Mouse (Mus musculus): ENCODE results near the gene Tmtc2.

Tmtc2 gene

DNA sequence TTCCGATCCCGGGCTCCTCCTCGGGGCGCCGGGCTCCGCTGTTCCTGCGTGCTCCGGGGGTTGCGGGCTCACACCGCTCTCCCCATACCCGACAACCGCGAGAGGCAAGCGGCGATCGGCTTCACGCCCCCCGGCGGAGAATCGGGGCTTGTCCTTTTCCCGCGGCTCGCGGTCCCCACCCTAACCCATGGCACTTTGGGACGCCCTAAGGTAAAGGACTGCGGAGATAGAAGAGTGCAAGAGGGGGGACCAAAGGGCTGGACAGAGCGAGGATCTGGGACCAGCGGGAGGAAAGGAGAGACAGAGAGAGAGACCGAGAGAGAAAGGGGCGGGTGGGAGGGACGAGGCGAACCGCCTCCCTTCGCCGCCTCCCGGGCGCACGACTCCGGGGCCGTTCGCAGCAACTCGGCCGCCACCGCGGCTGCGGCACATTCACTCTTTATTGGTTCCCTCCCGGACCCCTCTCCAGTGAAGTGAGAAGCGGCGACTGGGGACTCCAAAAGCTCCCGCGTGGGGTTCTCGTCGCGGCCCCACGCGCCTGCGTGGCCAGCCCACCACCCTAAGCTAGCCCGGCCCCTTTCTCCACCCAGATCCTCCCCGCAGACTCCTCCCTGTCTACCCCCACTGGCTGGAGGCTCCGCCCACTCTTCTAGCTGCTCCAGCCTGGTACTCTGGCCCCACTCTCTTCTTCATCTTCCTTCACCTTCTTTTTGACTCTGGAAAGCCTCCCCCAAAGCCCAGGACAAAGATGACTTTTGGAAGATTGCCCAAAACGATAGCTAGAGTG, at the start of gene Tmtc2:
Gene Tmtc2, minus strand, starts transcription at position 544 of the 787 bp plus-strand sequence.
- DNase-seq: peak; percentile 88

DNA sequence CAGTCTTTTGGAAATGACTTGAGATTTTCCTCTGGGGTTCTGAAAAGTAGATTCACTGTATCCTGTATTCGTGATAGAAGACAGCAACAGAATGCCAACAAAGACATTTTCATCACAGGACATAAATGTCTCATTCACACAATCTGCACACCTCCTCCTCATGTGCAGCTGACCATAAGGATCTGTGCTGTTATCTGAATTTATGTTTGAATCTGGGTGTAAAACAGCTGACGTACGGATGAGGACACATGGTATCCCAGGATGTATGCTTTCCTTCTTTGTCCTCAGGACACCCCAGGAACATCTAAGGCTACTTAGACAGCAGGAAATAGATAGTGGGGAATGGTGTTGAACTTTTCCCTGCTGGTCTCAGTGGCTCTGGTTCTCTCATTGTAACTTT, 37.9 kb upstream of the Tmtc2 start:
- no peak for DNase-seq

DNA sequence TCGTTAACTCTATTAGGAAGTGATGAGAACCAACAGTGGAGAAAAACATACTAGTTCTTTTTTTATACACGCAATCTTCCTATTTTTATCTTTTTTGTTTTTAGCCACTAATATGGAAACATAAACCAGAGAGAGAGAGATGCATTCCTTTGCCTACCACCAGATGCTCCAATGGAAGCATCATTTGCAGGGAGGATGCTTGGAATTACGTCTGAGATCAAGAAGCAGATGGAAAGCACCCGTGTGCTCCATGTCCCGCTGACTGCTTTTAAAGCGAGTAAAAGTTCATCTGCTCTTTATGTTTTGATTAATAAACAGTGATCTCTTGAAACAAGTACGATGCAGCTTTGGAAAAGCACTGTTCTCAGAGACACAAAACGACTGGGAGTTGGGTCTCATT, 24.6 kb upstream of the Tmtc2 start:
- DNase-seq: no peak

DNA sequence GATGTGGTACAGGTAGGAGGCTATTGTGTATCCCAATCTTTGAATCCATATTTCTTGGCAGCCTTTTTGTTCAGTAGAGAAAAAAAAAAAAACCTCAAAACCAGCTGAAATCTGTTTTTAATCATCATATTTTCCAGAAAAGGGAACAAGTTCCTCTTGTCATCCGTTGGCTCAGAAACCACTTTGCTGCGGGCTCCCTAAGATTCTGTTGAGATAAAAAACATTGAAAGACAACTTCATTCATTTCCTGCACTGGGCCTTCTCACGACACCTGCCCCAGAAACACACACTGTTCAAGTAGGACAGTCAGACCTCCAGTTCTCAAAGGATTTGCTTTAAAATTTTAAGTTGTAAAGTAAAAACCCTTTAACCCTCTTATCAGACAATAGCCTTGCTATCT, 23.0 kb upstream of the Tmtc2 start:
- no peak for DNase-seq

DNA sequence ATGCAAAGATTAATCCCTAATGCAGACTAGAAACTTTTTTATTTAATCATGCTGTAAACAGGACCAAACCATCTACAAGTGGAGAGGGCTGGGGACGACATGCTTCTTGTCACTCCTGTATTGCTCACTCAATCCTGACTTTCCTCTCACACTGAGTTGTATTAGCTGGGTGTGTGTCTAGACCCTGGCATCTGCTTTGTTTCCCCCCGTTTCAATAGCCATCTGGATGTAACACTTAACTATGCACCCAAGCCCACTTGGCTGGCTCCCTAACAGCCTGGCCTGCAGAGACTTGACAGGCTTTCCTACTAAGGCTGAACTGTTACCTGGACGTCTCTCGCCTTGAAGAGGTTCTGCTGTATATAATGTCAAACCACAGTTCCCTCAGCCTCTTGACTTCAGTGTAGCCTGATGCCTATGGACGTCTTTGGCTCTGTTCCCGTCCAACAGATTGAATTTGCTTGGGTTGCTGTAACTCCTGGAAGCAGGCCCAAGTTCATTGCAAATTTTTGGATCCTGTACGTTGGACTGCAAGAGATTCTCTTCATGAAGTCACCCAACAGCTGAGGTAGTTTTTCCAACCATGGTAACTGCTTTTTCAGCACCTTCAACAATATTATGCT, 21.3 kb upstream of the Tmtc2 start:
- DNase-seq: no peak

DNA sequence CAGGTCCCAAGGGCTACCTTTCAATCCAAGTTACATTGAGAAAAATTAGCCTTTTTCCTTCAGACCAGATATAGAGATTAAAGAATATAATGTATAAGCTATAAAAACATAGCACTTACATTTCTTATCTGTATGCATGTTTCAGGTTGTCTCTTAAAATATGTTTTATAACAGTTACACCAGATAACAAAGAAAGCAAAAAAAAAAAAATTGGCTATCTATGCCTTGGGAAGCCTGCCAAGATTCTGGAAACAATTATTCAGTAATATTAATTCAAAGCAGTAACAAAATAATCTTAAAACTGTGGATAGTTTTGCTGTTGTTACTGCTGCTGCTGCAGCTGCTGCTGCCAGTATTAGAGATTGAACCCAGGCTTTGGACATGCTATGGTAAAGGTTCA, 13.9 kb upstream of the Tmtc2 start:
- no peak for DNase-seq

DNA sequence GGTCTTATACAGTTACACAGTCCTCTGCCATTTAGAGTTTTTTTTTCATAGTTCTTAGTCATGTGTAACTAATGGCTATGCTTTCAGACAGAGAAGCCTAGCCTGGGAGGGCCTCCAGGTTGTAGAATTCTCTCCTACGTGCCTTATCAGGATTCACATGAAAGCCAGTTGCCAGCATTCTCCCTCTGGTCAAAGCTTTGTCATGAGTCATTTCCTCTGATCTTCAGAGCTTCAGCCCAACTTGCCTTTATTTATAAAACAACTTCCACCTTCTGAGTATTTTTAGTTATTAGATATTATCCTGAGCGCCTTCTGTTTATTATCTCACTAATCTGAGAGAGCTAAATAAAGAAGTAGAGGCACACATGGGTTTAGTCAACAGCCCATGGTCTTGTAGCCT, 5.1 kb upstream of the Tmtc2 start:
- DNase-seq: no peak

DNA sequence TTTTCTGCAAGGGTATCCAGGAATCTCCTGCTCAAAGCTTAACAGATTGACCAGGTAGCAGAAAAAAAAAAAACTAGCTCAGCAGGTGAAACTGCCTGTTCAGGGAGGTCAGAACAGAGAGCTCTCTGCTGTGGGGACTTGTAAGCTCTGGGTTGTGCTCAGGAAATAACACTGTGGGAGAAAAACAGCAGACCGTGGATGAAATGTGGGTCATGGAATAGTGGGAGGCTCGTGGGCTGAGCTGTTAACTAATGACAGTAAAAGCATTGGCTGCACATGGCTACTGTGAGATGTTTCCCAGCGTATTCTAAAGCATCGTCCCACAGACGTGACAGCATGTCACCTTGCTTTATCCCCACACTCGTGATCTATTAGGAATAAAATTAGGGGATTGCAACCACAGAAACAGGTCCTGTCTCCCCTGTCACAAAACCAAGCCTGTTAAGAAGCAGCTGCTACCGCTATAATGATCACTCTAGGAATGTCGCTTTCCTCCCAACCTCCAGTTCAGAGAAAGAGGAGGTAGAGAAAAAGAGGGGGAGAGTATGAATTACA, 4.1 kb upstream of the Tmtc2 start:
- DNase-seq: peak; percentile 5

DNA sequence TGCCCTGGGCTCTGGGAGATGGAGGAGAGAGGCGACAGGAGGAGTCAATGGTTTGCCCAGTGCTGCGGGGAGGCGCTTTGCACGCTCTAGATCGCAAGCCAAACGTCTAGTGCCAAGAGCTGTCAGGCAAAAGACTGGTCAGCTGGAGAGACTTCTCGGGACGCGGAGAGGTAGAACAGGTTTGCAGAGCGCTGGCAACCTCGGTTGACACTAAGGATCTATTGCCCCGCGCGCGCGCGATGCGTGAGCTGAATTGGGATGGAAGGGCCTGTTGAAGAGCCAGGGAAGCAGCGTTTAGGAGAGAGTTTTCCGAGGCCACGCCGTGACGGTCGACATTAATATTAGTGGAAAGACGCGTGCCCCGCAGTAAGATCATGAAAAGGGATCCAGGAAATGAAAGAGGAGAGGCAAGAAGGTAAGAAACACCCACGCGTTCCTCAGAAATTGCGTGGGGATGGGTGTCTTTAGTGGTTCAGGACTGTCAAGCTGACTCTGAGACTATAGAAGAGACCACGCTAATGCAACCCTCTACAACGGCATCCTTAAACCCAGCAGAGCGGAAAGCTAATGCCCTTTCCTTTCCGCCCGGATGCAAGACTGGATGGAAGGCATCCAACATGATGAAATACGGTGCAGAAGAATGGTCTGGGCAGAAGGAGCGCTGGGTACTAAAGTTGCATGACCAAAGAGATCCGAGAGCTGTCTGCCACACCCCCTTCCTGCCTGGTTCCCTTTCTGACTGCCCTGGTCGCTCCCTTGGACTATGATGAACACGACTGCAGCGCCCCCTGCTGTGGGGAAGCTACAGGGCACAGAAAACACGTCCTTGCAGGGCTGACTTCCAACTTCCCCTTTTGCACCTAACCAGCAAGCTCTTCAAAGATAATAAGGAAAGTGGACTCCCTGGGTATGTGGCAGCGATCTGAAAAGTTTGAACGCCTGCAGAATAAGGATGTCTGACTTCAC, 727 bp upstream of the Tmtc2 start:
- peak; percentile 90 for DNase-seq

DNA sequence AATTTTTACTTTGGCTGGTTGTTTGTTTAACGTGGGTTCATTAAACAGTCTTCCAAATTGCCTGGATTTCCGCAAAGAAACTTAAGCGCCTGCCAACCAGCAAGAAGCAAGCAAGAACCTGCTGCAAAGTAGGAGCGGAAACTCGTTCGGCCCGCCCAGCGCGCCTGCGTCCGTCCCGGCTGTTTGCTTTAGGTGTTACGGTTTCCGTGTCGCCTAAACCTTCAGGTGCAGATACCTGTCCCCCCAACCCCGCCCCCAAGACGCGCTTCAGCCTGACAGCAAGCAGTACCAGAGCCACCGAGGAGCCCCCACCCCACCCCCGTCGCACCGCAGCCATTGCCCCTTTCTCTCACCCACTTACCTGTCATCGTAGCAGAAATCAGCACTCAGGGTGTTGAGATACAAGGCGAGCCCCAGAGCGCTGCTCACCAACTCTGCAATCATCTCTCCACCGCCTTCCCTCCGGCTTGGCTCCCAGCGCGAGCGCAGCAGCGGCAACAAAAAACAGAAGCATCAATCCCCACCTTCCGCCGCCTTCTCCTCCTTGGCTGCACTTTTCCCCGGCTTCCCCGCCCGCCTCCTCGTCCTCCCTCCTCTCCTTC, 844 bp downstream of the Tmtc2 start:
- no peak for DNase-seq

DNA sequence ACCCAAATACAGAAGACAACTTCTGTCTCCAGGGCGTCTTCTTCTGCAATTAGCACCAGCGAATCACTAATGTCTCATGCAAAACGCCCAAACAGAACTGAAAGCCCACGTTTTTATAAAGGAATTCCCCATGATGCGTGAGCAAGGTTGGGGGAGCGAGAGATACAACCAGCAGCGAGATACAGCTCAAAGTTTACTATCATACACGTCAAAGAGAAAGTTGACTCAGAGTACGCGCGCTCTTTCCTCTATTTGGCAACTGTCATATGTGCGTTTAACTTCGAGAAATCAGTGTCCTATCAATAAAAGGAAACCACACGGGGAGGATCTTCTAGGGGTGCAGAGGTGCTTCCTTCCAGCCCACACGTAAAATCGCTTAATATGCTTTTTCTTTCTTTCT, 1.4 kb downstream of the Tmtc2 start:
- DNase-seq: no peak

DNA sequence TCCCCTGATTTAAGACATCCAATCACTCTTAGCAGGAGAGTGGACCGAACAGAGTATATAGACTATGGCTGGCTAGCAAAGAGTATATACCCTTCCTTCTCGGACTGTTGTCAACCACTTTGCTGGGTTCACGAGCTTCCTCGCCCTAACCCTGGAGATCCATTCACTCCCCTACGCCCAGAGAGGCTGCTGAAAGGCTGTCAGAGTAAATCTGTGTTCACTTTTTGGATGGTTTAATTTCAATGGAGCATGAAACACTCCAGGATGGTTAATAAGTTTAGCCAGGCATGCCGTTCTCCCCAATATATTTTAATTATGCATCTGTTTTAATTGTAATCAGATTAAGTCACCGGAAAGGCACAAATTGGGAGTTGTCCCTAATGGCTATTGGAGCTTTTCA, 1.9 kb downstream of the Tmtc2 start:
- no peak for DNase-seq

DNA sequence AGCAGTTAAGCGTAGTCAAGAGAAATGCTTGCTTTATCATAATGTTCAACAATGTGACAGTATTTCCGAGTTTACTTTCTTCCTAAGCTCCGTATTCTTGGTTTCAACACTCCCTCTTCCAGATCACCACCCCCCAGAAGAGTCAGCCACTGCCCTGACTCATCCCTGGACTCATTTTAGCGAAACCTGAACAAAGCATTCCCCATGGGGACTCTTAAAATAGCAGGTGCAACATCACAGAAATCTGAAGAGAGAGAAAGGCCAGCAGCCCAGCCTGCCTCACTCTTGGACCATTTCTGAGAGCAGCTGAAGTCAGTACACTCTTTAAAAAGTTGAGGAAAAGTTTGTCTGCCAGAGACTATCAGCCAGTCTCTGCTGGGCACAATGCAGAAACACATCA, 2.4 kb downstream of the Tmtc2 start:
- DNase-seq: no peak

DNA sequence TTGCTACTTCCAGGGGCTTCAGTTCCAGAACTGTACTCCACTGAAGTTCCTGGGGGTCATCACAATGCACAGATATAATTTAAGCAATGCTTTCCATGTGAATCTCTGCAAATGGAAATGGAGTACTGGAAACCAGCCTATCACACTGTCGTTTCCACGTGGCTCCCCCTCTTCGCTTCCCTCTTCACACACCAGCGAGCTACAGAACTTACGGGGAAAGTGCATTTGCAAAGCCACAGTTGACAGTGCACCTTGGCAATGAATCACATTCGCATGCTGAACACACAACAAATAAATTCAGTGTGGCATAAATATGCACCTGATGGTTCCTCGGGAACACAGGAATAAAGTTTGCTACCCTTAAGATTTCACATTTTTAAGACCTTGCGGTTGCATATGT, 3.2 kb downstream of the Tmtc2 start:
- no peak for DNase-seq

DNA sequence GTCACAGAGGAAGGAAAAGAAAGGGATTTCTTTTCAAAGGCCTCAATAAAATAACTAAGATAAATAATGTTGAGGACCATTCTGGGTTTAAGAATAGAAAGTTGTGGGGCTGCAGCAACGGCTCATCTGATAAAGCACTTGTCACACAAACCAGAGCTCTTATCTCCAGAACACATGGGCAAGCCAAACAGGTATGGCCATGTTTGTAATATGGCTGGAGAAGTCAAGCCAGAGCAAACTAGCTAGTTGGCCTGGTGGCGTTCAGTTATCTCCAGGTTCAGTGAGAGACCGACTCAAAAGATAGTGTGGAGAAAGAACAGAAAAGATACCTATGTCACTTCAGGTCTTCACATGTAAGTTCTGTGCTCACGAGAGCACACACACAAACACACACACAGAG, 4.7 kb downstream of the Tmtc2 start:
- DNase-seq: no peak

DNA sequence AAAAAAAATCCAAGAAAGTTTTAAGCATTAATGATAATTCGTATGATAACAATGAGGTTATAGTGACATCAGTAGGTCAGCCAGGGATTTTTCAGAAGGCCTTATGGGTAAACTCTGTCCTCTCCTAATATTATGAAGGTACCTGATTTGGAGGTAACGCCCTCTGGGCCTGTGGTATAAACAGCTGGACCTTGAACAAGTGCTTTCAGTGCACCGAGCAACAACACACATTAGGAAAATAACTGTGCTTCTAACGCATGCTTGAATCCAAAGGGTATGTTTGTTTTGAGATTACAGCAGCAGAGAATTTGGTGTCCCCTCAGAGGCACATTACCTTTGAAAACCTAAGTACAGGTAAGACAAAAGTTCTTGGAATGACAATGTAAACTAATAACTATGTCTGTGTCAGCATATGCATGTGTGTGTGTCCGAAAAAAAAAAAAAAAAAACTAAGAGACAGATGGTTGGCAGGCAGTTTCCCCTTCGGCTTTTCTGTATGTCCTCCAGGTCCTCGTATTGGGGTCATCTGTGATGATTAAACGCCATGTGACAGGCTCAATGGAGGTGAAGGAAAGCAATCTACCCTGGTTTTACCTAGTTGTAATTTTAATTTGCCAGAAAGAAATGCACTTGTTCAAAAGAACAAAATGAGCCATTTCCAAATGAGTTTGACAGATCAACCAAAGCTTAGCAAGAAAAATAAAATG, 6.3 kb downstream of the Tmtc2 start:
- DNase-seq: no peak

DNA sequence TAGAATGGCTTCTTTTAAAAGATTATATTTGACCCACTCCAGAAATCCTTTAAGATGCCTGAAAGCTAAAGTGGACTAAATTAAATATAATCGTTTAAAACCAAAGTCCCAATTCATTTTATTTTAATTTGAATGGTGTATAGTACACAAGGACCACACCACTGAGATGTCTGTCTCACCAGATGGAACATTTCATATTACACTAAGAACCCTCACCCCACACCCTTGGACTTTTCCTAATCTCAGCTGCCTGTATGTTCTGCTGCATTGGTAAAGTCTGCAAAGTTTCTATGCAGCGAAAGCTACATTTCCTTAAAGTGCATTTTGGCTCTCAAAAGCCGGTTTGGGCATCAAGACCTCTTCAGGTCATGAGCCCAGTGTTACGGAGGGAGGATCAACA, 12.7 kb downstream of the Tmtc2 start:
- DNase-seq: no peak

DNA sequence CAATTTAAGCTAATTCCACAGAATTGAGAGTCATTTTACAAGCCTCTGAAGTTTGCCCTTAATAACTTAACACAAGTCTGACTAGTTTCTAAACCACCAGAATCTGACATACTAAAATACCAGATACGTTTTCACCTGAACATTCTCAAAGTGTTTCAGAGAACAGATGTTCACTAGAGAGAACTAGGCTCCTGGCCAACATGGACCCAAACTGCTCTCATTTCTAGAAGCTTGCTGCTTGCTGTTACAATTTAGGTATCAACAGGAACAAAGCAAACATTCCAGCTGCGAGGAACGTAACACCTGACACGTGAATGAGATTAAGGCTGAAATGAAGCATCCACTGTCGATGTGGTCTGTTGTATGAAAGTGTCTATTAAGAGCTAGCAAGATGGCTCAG, 16.7 kb downstream of the Tmtc2 start:
- DNase-seq: no peak

DNA sequence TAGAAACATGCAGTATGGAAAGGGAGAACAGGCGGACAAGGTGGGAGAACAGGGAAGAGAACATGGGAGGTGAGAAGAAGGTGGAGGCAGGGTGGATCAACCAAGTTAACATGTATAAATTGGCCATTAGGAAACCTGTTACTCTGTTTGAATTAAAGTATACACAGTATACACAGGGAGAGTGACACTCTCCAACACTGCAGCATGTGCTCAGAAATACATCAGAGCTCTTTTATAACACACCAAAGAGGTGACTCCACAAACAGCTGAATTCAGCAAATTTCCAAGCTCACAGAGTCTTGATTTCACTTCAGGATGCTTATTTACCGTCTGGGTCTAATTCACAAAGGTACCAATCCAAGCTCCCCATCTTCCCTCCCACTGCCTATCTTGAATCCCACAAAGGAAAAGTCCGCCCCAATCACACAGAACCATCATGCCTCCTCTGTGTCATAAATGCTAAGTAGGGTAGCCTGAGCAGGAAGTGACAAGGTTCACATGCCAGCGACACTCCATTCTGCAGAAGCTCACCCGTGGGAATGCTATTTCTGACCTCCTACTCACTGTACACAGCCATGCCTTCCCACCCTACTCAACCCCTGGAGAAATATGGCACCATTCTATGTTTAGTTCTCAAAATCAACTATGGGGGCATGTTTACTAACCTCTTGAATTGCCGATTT, 17.2 kb downstream of the Tmtc2 start:
- DNase-seq: no peak

DNA sequence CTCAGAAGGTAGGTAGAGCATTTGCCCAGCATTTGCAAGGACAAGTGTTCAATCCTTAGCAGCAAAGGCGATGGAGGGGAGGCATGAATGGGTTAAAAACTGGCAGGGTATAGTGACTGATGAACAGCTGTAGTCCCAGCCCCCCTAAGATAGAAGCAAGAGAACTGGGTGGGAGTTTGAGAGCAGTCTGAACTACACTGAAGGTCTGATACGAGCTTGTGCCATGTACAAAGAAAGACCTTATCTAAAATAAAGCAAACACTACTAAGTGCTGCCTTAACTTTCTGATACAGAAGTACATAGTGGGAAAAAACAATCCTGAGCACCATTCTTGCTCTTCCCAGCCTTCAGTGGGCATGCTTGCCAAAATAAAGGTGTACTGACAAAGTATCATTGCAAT, 20.1 kb downstream of the Tmtc2 start:
- no peak for DNase-seq

DNA sequence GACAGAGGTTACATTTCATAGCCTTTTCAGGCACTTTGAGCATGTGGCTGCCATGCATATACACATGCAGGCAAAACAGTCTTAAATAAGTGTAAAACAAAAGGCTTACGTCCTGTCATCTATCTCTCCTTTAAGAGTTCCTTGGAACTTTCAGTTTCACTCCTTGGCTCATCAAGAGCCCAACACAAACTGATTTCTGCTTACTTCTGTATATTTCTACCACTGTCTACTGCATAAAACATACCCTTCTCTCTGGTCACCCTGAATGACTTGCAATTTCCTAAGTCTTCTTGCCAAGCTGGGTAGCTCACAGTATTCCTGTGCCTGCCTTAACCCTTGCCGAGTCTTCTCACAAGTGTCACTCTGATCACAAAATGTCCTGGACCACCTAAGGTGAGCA, 26.2 kb downstream of the Tmtc2 start:
- DNase-seq: no peak
